Mouse (Mus musculus) cerebellum, adult 2 months (tissue): Measurements from ENCODE around the gene Mmd.

Experiments used
- CTCF ChIP-seq: fragments of 200-500 bp; IDR thresholded peaks from 2 replicates; pipeline ENCODE4 v1.5.1; 2011; ENCODE audit warnings: low read depth, mild to moderate bottlenecking, control low read depth, low read length, moderate library complexity, borderline replicate concordance; ENCODE audit not compliant: insufficient read depth
- POLR2A ChIP-seq: fragments of 200-500 bp; IDR thresholded peaks from 2 replicates; pipeline ENCODE4 v1.6.1; 2011; ENCODE audit warnings: low read length, control low read depth, borderline replicate concordance; ENCODE audit not compliant: insufficient read depth

- TF ChIP-seq POLR2A = no peak
- no peak for TF ChIP-seq CTCF
Observed at GRCm38 (mm10) chr11:90259826-90260225, 10.6 kb downstream of the Mmd start.
